Mouse (Mus musculus) hindbrain, embryonic 16.5 days (tissue): ENCODE measurements around the gene Rsrp1. TPM values are rescaled to one million over a fixed set of nuclear protein-coding genes. Genes with fewer than 3 reads are reported as not detected.

Source experiments
- ATAC-seq: fragments of 200-750 bp; cut with Nextera tagmentation; 2 replicates; pipeline ENCODE4 v1.8.0; 2017; ENCODE audit warnings: moderate TSS enrichment, moderate library complexity
- H3K27ac ChIP-seq: fragments of 300-500 bp; sonication (generic); 2 replicates; pipeline ENCODE4 v1.5.1; 2014; ENCODE audit warnings: low read depth, mild to moderate bottlenecking, control low read depth, low read length, moderate library complexity
- H3K27me3 ChIP-seq: fragments of 300-500 bp; sonication (generic); replicated peaks from 2 replicates; pipeline ENCODE4 v1.6.1; 2014; ENCODE audit warnings: low read length; ENCODE audit not compliant: control insufficient read depth, insufficient read depth
- H3K36me3 ChIP-seq: fragments of 300-500 bp; sonication (generic); 2 replicates; pipeline ENCODE4 v1.6.1; 2014; ENCODE audit warnings: mild to moderate bottlenecking, low read length, moderate library complexity, mixed read lengths; ENCODE audit not compliant: control insufficient read depth, insufficient read depth
- H3K4me1 ChIP-seq: fragments of 300-500 bp; sonication (generic); 2 replicates; pipeline ENCODE4 v1.6.1; 2014; ENCODE audit warnings: low read depth, low read length; ENCODE audit not compliant: control insufficient read depth, insufficient read depth
- H3K4me2 ChIP-seq: fragments of 300-500 bp; sonication (generic); 2 replicates; pipeline ENCODE4 v1.6.1; 2014; ENCODE audit warnings: mild to moderate bottlenecking, low read length, control low read depth, moderate library complexity
- H3K4me3 ChIP-seq: fragments of 300-500 bp; sonication (generic); 2 replicates; pipeline ENCODE4 v1.5.1; 2014; ENCODE audit warnings: mild to moderate bottlenecking, low read length, control low read depth, moderate library complexity
- H3K9ac ChIP-seq: fragments of 300-500 bp; sonication (generic); 2 replicates; pipeline ENCODE4 v1.6.1; 2014; ENCODE audit warnings: low read depth, mild to moderate bottlenecking, control low read depth, low read length, moderate library complexity
- H3K9me3 ChIP-seq: fragments of 300-500 bp; sonication (generic); 2 replicates; pipeline ENCODE4 v1.6.1; 2014; ENCODE audit warnings: mild to moderate bottlenecking, low read length, moderate library complexity; ENCODE audit not compliant: control insufficient read depth
- WGBS: fragments of 180-500 bp; shearing (Covaris S2); extraction: QIAGEN DNeasy Blood & Tissue Kit; methylation state at CpG from one replicate; pipeline ENCODE4 v1.1.7; 2014; 5-methylcytosine and 5-hydroxymethylcytosine counted together
- polyA plus RNA-seq: library from polyadenylated mRNA; unstranded; fragments of >200 nt; fragmentation: Nextera tagmentation; extraction: Ambion mirVana; gene quantifications from 2 replicates; pipeline ENCODE4 v1.2.1, GENCODE M21; 2015

Gene Rsrp1
- polyA plus RNA-seq, 1 experiment from 2014 or later, result 454 TPM

DNA sequence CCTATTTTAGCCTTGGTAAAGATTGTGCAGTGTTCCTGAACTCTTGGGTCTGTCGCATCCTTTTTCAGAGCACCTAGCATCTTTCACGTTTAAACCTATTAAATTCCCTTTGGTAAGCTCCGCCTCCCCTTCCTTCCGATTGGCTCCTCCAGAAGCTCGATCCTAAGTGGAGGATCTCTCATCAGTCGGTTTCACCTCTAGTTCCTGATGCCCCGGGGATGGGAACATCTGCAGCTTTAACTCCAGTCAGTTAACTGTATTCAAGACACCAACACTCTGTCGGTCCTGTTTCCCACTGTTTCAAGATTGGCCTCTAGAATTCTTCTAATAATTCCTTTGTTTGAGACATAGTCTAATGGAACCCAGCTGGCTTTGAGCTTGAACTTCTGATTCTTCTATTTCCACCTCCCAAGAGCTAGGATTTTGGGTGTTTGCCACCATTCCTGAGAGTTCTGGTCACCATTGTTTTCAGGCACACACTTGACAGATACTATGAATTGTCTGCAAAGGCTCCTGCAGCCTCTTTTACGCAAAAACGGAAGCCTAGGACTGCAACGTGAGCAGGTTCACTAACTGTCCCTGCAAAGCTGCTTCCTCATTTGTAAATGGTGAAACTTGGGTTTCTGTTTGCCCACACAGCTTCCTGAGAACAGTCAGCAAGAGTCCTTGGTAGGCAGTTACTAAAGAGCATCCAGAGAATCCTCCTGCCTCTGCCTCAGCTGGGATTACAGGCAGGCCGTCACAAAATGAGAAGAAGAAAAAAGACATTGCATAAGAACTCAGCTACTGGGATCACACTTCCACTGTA, 3.5 kb upstream of the Rsrp1 start:
- Histone ChIP-seq H3K9me3 (no peaks in the 10 kb centered on the region), H3K9ac (no peak overlapping the region), H3K27me3 (no peaks in the 10 kb centered on the region), H3K4me2 (no peak overlapping the region), H3K27ac (no peak overlapping the region), H3K4me1 (peaks cover 3% of the 10 kb centered on the region), H3K36me3 (no peaks in the 10 kb centered on the region), H3K4me3 (no peak overlapping the region)
- ATAC-seq, result no peak
- 40% methylated on average over 12 of the region's 12 CpGs for WGBS

DNA sequence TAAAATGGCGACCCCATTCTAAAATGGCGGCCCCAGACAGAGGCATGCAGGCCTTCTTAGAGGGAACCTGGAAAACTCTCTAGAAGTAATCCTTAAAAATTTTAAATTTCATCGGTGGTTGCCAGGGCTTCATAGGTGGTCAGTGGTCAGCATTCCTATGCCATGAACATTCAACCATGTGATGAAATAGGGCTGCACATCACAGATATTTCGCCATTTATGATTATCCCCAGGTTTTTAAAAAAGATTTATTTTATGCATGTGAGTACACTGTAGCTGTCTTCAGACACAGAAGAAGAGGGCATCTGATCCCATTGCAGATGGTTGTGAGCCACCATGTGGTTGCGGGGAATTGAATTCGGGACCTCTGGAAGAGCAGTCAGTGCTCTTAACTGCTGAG, 2.8 kb upstream of the Rsrp1 start:
- no peak for ATAC-seq
- Histone ChIP-seq H3K27ac (no peak overlapping the region), H3K4me3 (no peak overlapping the region), H3K9ac (no peak overlapping the region), H3K36me3 (peaks cover 5% of the 10 kb centered on the region), H3K4me1 (peaks cover 10% of the 10 kb centered on the region), H3K4me2 (no peak overlapping the region), H3K27me3 (no peaks in the 10 kb centered on the region), H3K9me3 (no peaks in the 10 kb centered on the region)
- 93% methylated on average over 6 of the region's 6 CpGs for WGBS

DNA sequence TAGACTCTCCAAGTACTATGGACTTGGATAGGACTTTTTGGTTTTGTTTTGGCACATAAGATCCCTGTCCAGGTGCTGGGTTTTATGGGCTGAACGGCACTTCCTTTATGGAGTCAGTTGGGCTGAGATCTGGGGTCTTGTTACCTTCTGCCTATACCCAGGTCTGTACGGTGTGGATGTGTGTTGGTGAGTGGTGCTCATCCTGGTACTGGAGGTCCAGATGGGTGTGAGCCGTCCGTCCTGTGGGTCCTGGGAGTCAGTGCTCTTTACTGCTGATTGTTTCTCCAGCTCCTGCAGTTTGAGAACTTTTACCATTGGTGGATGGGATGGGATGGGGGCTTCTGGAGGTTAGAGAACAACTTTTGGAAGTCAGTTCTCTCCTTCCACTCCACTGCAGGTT, 1.7 kb upstream of the Rsrp1 start:
- H3K27ac ChIP-seq, result no peak overlapping the region
- H3K4me2 ChIP-seq, result no peak overlapping the region
- no peak overlapping the region for H3K9ac ChIP-seq
- no peaks in the 10 kb centered on the region for H3K27me3 ChIP-seq
- H3K9me3 ChIP-seq, result no peaks in the 10 kb centered on the region
- peaks cover 10% of the 10 kb centered on the region for H3K36me3 ChIP-seq
- 95% methylated on average over 4 of the region's 4 CpGs for WGBS
- H3K4me3 ChIP-seq, result no peak overlapping the region
- peaks cover 17% of the 10 kb centered on the region for H3K4me1 ChIP-seq
- no peak for ATAC-seq

DNA sequence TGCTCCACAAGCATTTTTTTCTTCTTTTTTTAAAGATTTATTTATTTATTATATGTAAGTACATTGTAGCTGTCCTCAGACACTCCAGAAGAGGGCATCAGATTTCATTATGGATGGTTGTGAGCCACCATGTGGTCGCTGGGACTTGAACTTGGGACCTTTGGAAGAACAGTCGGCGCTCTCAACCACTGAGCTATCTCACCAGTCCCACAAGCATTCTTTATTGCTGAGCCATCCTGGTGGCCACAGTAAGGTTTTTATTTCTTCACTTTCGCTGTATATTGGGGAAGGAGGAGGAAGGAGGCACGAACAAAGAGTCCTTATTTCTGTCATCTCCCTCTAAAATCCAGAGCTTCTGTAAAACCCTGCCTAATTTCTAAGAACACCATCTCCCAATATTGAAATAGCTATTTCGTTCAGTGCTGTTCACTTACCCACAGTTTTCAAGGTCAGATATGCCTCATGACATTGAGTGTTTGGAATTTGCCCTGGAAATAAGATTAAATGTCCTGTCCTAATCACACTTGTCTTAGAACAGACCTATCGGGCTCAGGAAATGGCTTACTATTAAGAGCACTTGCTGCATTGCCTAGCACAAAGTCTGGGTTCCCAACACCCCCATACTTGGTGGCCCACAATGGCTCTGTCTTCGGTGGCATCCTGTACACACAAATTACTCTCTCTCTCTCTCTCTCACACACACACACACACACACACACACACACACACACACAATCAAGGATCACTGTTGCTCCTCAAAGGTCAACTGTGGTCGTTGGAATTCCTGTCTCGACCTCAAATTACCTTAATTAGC, 1.1 kb upstream of the Rsrp1 start:
- H3K4me3 ChIP-seq, result peak overlapping the region; percentile 99
- ATAC-seq, result no peak
- peaks cover 17% of the 10 kb centered on the region for H3K4me1 ChIP-seq

DNA sequence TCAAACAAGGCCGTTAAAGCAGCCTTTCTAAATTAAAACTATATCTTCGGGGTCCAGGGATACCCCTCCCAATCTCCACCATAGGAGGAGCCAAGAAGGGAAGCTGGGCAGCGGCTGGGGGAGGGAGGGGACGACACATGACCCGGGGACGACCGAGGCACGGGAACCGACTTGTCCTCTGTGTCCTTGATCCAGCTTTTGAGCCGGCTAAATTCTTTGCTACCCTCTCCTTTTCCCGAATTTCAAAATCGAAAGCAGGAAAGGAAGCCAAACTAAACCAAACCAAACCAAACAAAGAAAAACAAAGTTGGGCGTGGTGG, 507 bp upstream of the Rsrp1 start:
- H3K4me2 ChIP-seq, result peak overlapping the region; percentile 69
- peak overlapping the region; percentile 95 for H3K27ac ChIP-seq
- H3K27me3 ChIP-seq, result no peaks in the 10 kb centered on the region
- peak overlapping the region; percentile 99 for H3K4me3 ChIP-seq
- H3K9ac ChIP-seq, result peak overlapping the region; percentile 74
- no peaks in the 10 kb centered on the region for H3K9me3 ChIP-seq
- H3K4me1 ChIP-seq, result peaks cover 17% of the 10 kb centered on the region
- WGBS, result 1% methylated on average over 13 of the region's 13 CpGs
- peak; percentile 50; the same call in 1 of the 2 replicates for ATAC-seq
- H3K36me3 ChIP-seq, result peaks cover 16% of the 10 kb centered on the region

More for the DNA sequence above, 1.1 kb upstream of the Rsrp1 start:
- peaks cover 13% of the 10 kb centered on the region for H3K36me3 ChIP-seq
- H3K9me3 ChIP-seq, result no peaks in the 10 kb centered on the region
- peak overlapping the region; percentile 69 for H3K4me2 ChIP-seq
- peak overlapping the region; percentile 95 for H3K27ac ChIP-seq
- WGBS, result 57% methylated on average over 10 of the region's 10 CpGs
- H3K9ac ChIP-seq, result peak overlapping the region; percentile 74
- no peaks in the 10 kb centered on the region for H3K27me3 ChIP-seq

DNA sequence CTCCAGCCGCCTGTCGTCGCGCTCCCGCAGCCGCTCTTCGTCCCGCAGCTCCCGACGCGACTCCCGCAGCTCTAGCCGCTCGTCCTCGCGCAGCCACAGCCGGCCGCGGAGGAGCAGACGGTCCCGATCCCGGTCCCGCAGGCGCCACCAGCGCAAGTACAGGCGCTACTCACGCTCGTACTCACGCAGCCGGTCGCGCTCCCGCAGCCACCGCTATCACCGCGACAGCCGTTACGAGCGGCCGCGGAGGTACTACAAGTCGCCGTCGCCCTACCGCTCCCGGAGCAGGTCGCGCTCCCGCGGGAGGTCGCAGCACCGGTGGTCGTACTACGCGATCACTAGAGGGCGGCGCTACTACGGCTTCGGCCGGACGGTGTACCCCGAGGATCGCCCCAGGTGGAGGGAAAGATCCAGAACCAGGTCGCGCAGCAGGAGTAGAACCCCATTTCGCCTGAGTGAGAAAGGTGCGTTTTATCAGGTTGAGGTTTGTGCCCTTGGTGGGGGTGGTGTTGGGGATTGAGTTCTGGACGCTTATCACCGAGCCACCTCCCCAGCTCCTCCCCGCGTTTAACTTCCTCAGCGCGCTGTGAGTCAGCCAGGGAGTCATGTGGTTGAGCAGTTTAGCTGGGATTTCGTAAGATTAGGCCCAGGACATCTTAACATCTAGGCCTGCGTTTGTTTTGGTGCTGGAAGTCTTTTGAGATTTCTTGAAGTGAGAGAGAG, 788 bp downstream of the Rsrp1 start:
- peak; percentile 22 for ATAC-seq
- Histone ChIP-seq H3K27ac (peak overlapping the region; percentile 97), H3K36me3 (peaks cover 23% of the 10 kb centered on the region), H3K4me2 (peak overlapping the region; percentile 97), H3K4me3 (peak overlapping the region; percentile 99), H3K27me3 (no peaks in the 10 kb centered on the region), H3K4me1 (peaks cover 17% of the 10 kb centered on the region), H3K9me3 (no peaks in the 10 kb centered on the region), H3K9ac (peak overlapping the region; percentile 94)
- under 1% methylated on average over 73 of the region's 75 CpGs for WGBS

DNA sequence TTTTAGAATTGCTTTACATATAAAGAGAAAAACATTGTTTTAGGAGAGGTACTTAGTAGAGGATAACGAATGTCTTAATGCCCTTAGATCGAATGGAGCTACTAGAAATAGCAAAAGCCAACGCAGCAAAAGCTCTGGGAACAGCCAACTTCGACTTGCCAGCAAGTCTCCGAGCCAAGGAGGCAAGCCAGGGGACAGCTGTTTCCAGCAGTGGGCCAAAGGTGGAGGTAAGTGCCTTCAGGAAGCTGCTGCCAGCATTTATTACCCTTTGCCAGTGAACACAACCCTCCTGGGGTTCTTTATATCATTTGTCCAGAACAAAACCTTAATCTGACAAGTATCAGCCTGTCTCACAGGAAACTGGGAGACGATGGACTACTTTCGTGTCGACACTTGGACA, 1.8 kb downstream of the Rsrp1 start:
- Histone ChIP-seq H3K4me2 (peak overlapping the region; percentile 97), H3K36me3 (peaks cover 23% of the 10 kb centered on the region), H3K27ac (no peak overlapping the region), H3K4me3 (peak overlapping the region; percentile 10), H3K9me3 (no peaks in the 10 kb centered on the region), H3K27me3 (no peaks in the 10 kb centered on the region), H3K4me1 (peaks cover 18% of the 10 kb centered on the region), H3K9ac (0 out of 2 replicates have a peak overlapping the region, but pooled peaks have one; percentile 5)
- ATAC-seq, result no peak
- WGBS, result 74% methylated on average over 8 of the region's 8 CpGs

DNA sequence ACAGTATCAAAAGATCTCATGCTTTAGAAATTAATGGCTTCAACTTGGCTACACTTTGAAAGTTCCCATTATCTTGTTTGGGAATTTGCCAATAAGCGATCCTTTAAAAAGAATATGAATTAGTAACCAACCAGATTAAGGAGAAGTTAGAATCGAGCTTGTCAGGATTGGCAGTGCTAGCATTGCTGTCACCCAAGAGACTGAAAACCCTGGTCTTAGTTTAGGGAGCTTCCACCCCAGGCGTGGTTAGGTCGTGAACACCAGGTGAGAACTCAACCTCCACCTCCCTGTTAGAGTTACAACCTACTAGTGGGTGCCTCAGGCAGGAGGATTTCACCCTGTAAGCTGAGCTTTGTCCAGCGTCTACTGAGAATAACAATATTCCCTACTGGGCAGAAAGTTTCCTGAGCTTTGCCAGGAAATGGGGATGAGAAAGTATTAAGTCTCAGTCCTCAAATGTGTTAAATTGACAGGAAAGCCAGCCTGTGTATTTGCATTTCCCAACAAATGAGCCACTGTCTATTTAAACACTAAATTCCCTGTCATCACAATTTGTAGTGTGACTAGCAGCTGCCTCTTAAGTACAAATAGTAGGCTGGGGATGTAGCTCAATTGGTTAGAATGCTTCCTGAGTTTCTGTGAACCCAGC, 4.5 kb downstream of the Rsrp1 start:
- peaks cover 27% of the 10 kb centered on the region for H3K4me1 ChIP-seq
- WGBS, result 71% methylated on average over 5 of the region's 5 CpGs
- H3K4me2 ChIP-seq, result no peak overlapping the region
- H3K4me3 ChIP-seq, result no peak overlapping the region
- no peaks in the 10 kb centered on the region for H3K9me3 ChIP-seq
- H3K36me3 ChIP-seq, result peaks cover 23% of the 10 kb centered on the region
- H3K27ac ChIP-seq, result no peak overlapping the region
- no peak overlapping the region for H3K9ac ChIP-seq
- H3K27me3 ChIP-seq, result no peaks in the 10 kb centered on the region
- no peak for ATAC-seq
